Mouse (Mus musculus) spleen, adult 2 months (tissue): ENCODE measurements around the gene Nt5c3. TPM values are rescaled to one million over a fixed set of nuclear protein-coding genes. Genes with fewer than 3 reads are reported as not detected.

ENCODE experiments used
- DNase-seq, 2 experiments: peaks; one replicate each; pipeline versions ENCODE4 v3.0.0 to v3.0.0-alpha.2; 2012 to 2021; ENCODE audit warnings: low spot score in 2 of 2, low read depth in 1 of 2
- H3K27ac ChIP-seq: fragments of 200-500 bp; 2 replicates; pipeline ENCODE4 v1.5.1; 2012; ENCODE audit warnings: low read length, inconsistent platforms; ENCODE audit not compliant: insufficient read depth
- H3K27me3 ChIP-seq: fragments of 200-500 bp; 2 replicates; pipeline ENCODE4 v1.6.1; 2012; ENCODE audit warnings: mild to moderate bottlenecking, moderate library complexity, low read length, inconsistent platforms; ENCODE audit not compliant: control insufficient read depth, insufficient read depth
- H3K36me3 ChIP-seq: fragments of 200-500 bp; 2 replicates; pipeline ENCODE4 v1.6.1; 2012; ENCODE audit warnings: mild to moderate bottlenecking, low read length, inconsistent platforms; ENCODE audit not compliant: control insufficient read depth, insufficient read depth
- H3K4me1 ChIP-seq: fragments of 200-500 bp; 2 replicates; pipeline ENCODE4 v1.6.1; 2011; ENCODE audit warnings: inconsistent platforms; ENCODE audit not compliant: control insufficient read depth, insufficient read depth, insufficient read length
- H3K4me3 ChIP-seq: fragments of 200-500 bp; 2 replicates; pipeline ENCODE4 v1.5.1; 2011; ENCODE audit warnings: mild to moderate bottlenecking, inconsistent platforms; ENCODE audit not compliant: insufficient read depth, insufficient read length; ENCODE audit errors: extremely low read depth
- CTCF ChIP-seq: fragments of 200-500 bp; IDR thresholded peaks from 2 replicates; pipeline ENCODE4 v1.5.1; 2011; ENCODE audit warnings: mild to moderate bottlenecking, inconsistent platforms; ENCODE audit not compliant: insufficient read depth, insufficient read length, insufficient replicate concordance; ENCODE audit errors: extremely low read depth
- POLR2A ChIP-seq: fragments of 200-500 bp; IDR thresholded peaks from 2 replicates; pipeline ENCODE4 v1.6.1; 2011; ENCODE audit warnings: low read depth, low read length, inconsistent platforms
- WGBS: fragments of 180-500 bp; shearing (Covaris S2); methylation state at CpG from one replicate; pipeline ENCODE4 v1.1.7; 2018; 5-methylcytosine and 5-hydroxymethylcytosine counted together
- polyA plus RNA-seq: library from polyadenylated mRNA; depleted of rRNA; stranded (reverse); fragments of >200 nt; gene quantifications from 2 replicates; pipeline ENCODE4 v1.2.3, GENCODE M21; 2012; rRNA removed

Nt5c3 gene
- 7.8 and 10.4 TPM in 2 replicates for polyA plus RNA-seq

DNA sequence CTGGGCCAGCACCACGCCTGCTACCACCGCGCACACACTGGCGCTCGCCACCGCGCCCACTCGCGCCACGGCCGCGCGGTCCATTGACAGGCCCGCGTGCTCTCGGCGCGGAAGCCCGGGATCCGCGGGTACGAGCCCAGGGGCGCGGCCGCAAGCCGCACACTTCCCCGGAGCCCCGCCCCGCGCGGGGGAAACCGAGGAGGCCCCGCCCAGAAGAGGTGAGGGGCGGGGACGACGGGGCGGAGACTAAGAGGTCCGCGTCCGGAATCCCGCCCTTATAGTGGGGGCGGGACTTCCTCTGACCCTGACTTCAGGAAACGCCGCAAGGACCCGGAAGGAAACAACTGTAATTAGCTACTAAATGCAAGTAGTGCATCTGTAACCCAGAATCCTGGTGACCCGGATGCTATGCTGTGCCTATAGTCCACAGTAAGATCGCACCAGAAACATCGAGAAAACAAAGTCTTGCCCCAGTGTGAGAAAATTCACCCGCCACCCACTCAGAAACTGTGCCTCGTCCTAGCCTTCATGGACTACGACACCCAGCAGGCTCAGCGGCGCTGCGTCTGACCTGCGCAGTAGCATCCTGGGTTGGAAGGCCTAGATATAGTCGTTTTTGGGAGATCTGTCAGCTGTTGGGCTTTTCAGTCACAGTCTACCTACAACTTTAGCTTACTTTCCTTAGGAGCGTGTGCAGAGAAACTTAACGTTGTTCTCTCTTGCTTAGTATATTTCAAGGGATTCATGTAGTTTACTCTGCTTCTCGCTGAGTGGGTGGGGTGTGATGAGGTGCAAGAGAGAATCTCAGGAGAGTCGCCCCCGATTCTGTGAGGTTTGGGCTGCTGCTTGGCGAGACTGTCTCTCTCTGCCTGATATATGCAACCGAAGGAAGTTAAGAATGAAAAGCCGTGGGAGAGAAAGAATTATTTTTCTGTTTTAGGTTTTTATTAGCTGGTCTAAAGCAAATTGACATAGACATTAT, at the start of gene Nt5c3, which contains the start of gene Vmn1r4:
Nt5c3 (minus strand) TSS at position 207 of the 982 bp plus-strand sequence.
Vmn1r4 (plus strand) TSS at position 290 of the 982 bp plus-strand sequence.
- Histone ChIP-seq H3K4me1 (no peaks in the 10 kb centered on the region), H3K27ac (peak within 1 kb of the TSS; percentile 84), H3K27me3 (no peaks in the 10 kb centered on the region), H3K4me3 (peak within 1 kb of the TSS; percentile 88), H3K36me3 (no peaks in the 10 kb centered on the region)
- 0 out of 2 replicates have a peak, but pooled peaks have one; percentile 17 for TF ChIP-seq POLR2A
- TF ChIP-seq CTCF = no peak
- DNase-seq = peak; percentile 91 to 95
- 4% methylated on average over 64 of the region's 64 CpGs for WGBS

DNA sequence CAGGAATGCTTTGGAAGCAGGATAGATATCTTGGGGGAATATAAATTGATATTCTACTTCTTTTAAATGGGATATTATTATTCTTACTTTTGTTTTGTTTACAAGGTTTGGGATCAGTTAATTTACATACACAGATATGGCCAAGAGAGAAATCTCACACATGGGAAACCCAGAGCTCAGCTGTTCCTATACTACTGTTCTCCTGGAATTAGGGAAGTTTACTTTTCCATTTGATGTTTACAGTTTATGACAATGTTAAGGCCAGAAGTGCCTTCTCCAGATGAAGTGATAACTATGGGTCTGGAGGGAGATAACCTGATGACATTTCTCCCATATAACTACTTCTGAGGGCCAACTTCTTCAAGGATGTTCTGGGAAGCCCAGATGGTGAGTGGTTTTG, 46.2 kb upstream of the Nt5c3 start, which contains the start of gene Vmn1r5:
Vmn1r5 (plus strand) TSS at position 301 of the 400 bp plus-strand sequence.
- H3K36me3 ChIP-seq = no peaks in the 10 kb centered on the region

DNA sequence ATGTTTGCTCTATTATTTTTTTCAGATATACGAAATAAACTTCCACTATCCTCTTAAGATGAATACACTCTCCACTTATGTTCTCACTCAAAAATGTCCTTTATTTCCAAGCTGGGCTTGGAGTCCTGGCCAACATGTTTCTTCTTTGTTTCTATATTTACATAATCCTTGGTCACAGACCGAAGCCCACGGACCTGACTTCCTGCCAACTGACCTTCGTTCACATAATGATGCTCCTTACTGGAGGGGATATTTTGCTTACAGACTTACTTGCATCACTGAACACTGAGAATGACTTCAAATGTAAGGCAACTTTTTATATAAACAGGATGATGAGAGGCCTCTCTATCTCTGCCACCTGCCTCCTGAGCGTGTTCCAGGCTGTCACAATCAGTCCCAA, 32.7 kb upstream of the Nt5c3 start:
- TF ChIP-seq POLR2A (no peak), CTCF (no peak)
- no peak for DNase-seq
- whole genome bisulfite sequencing = 77% methylated on average over 5 of the region's 5 CpGs
- no peaks in the 10 kb centered on the region for H3K27me3 ChIP-seq
- H3K27ac ChIP-seq = no peak overlapping the region
- no peaks in the 10 kb centered on the region for H3K4me1 ChIP-seq
- H3K36me3 ChIP-seq = no peaks in the 10 kb centered on the region
- H3K4me3 ChIP-seq = no peak overlapping the region

More for the DNA sequence above, 46.2 kb upstream of the Nt5c3 start, which contains the start of gene Vmn1r5:
- TF ChIP-seq POLR2A (no peak), CTCF (no peak)
- H3K27ac ChIP-seq = no peak within 1 kb of the TSS
- H3K27me3 ChIP-seq = no peaks in the 10 kb centered on the region
- H3K4me1 ChIP-seq = no peaks in the 10 kb centered on the region
- H3K4me3 ChIP-seq = no peak within 1 kb of the TSS
- DNase-seq = no peak

GRCm38 (mm10) chr6:56934366-56934765, 10.6 kb upstream of the Nt5c3 start:
- WGBS = 69% methylated on average over 4 of the region's 4 CpGs
- H3K27me3 ChIP-seq = no peaks in the 10 kb centered on the region
- no peak overlapping the region for H3K27ac ChIP-seq
- no peaks in the 10 kb centered on the region for H3K36me3 ChIP-seq
- H3K4me3 ChIP-seq = no peak overlapping the region
- TF ChIP-seq CTCF (no peak), POLR2A (no peak)
- no peaks in the 10 kb centered on the region for H3K4me1 ChIP-seq
- no peak for DNase-seq

DNA sequence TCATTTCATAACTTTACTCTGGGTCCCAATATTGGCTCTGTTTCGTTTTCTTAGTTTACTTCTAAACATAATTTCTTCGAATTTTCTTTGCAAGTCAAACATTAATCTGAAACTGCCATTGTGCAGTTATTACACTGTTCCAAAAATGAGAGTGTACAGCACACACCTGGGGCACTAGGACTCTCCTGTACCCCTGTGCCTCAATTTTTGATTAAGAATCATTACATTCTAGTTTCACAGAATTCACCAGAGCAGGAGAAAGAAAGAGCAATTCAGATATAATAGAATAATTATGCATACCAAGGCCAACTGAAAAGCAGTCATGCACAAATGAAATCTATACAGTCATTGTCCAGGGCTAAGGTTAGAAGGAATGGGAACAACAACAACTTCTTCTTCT, 8.7 kb upstream of the Nt5c3 start:
- DNase-seq = no peak
- no peak overlapping the region for H3K4me3 ChIP-seq
- no peaks in the 10 kb centered on the region for H3K27me3 ChIP-seq
- H3K4me1 ChIP-seq = no peaks in the 10 kb centered on the region
- TF ChIP-seq POLR2A (no peak), CTCF (no peak)
- WGBS = 59% methylated on average over 2 of the region's 2 CpGs
- no peak overlapping the region for H3K27ac ChIP-seq
- no peaks in the 10 kb centered on the region for H3K36me3 ChIP-seq

- H3K4me3 ChIP-seq = no peak overlapping the region
- no peak overlapping the region for H3K27ac ChIP-seq
These were observed 8.1 kb upstream of the Nt5c3 start for GRCm38 (mm10) chr6:56931648-56932415.

More at GRCm38 (mm10) chr6:56931648-56932415, 8.1 kb upstream of the Nt5c3 start:
- TF ChIP-seq CTCF (no peak), POLR2A (no peak)
- no peak for DNase-seq
- 52% methylated on average over 4 of the region's 4 CpGs for WGBS
- H3K4me1 ChIP-seq = no peaks in the 10 kb centered on the region
- H3K36me3 ChIP-seq = no peaks in the 10 kb centered on the region
- no peaks in the 10 kb centered on the region for H3K27me3 ChIP-seq
